Mouse (Mus musculus) frontal cortex, adult (tissue): ENCODE results near the gene Nol4l.

ENCODE experiments used
- ATAC-seq: cut with Nextera tagmentation; 2 replicates; pipeline ENCODE4 v1.9.2; 2017; ENCODE audit warnings: mild to moderate bottlenecking, moderate library complexity, mixed read lengths; ENCODE audit not compliant: low TSS enrichment

Nol4l gene

DNA sequence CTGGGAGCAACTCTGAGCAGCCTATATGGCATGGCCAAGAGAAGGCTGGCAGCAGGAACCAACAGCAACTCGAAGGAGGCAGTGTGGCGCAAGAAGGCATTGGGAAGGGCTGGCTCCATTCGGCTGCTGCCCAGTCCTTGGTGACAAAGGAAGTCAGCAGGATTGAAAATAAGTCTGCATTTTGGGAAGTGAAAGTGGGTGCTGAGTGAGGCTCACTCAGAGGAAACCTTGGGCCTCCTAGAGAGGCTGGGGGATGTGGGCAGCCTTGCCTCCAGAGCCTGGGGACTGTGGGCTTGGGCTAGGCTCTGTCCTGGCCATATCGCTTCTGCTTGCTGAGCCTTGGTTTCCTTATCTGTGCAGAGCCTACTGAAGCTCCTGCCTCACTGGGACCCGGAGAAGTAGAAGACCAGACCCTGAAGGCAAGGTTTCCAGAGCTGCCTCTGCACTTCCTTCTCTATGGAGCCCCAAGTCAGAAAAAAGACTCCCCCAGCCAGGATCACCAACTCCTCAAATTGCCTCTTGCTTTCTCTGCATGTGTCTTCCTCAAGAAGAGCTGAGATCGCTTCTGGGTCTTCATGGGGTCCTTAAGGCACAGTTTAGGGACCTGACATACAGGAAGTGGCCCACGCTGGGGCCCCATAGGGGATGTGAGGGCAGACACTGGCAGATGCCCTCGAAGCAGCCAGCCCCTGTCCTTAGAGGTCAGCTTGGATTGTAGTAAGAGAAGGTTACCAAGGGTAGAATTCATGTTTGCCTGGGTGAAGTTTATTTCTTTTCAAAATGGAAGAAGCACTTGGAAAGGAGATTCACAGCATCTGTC lies 14.3 kb upstream of the Nol4l start:
- no peak for ATAC-seq

DNA sequence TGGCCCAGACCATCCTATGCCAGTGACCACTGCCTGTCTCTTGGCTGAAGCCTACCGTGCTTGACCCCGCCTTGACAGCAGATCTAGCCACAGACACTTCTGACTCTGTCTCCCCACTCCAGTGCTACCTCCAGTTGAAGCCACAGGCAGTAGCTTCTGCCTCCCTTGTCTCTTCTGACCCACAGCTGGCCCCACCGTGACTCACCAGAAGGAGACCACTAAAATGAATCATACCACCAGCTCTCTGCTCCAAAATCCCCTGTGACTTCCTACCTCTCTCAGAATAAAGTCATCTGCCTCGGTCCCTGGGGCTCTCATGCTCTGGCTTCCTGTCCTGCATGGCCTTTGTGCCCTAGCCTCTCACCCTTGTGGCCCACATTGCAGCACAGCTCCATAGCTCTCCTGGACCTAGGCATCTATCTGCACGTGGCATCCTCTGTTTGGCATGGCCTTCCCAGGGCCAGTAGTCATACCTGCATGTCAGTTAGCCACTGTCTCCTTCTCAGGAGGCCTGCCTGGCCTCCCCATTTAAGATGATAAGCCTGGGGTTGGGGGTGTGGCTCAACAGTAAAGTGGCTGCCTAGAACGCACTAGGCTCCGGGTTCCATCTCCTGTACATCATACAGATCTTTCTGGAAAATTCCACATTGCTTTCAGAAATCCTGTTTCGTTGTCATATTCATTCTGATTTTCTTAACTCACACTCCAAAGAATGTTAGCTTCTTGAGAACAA lies 13.3 kb upstream of the Nol4l start:
- no peak for ATAC-seq

DNA sequence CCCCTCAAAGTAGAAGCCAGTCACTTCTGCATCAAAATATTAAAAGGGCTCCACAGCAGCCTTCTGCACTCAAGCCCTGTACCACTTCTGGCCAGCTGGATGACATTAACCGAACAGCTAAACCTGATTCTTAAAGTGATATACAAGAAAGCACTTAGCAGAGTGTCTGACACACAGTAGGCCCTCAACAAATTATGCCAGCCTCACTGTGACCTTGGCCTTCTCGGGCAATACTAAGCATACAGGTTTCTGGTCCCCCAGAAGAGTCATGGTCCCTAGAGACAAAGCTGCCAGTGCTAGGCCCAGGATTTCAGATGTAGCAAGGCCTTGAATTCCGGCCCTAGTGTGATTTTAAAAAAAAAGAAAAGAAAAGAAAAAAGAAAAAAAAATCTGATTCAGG lies 9.1 kb upstream of the Nol4l start:
- ATAC-seq: no peak

DNA sequence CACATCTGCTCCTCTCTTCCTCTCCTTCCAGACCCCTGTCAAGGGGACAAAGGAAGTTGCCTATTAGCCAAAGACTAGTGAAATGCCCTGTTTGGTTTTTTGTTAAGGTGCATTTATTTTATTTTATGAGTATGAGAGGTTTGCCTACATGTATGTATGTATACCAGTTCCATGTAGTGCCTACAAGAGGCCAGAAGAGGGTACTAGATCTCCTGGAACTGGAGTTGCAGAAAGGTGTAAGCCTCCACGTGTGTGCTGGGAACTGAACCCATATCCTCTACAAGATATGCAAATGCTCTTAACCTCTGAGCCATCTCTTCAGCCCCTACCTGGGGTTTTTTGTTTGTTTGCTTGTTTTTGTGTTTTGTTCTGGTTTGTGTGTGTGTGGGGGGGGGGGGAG lies 4.2 kb upstream of the Nol4l start:
- ATAC-seq: no peak

- no peak for ATAC-seq
Observed at GRCm38 (mm10) chr2:153530948-153531347, 1.2 kb upstream of the Nol4l start.

DNA sequence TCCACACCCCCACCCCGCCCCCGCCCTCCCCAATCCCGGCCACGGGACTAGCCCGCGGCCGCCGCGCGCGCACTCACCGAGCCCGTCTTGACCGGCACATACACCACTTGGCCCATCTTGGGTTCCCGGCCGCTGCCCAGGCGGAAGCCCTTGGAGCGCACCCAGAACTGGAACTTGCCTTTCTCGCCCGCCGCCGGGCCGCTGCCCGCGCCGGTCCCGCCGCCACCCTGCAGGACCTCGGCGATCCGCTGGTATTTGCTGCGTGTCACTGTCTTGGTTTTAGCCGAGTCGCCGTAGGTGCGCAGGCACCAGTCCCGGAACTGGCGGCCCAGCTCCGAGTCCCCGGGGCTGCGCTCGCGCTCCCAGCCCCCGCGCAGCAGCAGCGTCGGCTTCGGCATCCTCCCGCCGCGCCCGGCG lies 398 bp downstream of the Nol4l start:
- peak; percentile 35 for ATAC-seq

- no peak for ATAC-seq
Observed at GRCm38 (mm10) chr2:153528571-153529364, 1.0 kb downstream of the Nol4l start.

- no peak for ATAC-seq
Observed at GRCm38 (mm10) chr2:153527580-153528531, 1.9 kb downstream of the Nol4l start.

DNA sequence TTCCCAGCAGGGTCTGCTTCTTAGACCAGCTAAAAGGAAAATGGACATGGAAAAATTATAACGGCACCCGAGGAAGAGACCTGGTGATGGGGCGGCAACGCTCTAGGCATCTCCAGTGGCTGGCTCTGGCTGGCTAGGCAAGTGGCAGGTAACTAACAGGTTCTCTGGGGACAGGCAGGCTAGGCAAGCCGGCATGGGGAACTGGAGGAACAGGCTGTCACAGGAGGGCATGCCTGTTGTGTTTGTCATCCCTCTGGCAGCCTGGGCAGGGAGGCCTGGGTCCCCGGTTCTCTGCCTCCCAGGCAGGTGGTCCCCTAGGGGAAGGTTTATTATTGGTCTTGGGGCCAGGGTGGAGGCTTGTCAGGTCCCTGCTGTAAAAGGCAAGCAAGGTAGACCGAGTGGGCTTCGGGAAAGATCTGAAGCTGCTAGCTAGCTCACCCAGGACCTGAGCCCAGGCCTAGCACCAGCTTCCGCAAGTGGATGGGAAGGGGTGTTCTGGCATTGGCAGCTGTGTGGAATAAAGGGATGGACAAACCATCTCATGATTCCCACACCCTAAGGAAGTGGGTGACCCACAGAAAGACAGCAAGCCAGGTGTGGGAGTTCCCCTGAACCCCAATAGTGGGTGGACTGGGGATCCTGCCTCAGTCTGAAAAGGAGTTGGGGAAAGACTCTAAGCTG lies 2.8 kb downstream of the Nol4l start:
- ATAC-seq: no peak

DNA sequence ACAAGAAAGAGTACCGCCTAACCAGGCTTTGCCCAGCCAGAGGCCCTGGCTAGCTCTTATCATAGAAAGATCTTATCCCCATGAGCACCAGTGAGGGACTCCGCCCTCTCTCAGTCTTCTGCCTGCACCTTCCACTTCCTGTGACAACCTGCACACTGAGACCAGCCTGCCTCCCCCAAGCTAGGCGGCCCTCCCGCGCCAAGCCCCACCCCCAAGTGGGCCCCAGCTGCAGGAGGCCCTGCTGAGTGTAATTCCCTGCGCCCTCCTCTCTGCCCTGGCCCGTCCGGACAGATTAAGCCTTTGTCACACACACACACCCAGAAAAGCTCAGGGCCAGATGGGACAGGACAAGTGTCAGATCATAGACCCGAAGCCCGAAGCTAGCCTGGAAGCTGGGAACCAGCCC lies 3.9 kb downstream of the Nol4l start:
- no peak for ATAC-seq

DNA sequence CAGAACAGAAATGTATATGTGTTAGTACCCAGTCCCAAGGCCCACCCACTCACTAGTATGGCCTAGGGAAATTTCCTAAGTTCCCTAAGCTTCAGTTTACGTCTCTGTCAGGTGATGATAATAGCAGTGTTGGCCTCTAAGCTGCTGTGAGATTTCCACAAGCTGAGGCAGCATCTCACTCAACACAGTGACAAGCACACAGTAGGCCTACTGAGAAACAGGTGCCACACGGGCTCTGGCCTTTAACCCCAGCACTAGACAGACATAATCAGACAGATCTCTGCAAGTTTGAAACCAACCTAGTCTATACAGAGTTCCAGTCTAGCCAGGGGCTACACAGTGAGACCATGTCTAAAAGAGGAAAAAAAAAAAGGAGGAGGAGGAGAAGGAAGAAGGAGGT lies 5.0 kb downstream of the Nol4l start:
- ATAC-seq: no peak

DNA sequence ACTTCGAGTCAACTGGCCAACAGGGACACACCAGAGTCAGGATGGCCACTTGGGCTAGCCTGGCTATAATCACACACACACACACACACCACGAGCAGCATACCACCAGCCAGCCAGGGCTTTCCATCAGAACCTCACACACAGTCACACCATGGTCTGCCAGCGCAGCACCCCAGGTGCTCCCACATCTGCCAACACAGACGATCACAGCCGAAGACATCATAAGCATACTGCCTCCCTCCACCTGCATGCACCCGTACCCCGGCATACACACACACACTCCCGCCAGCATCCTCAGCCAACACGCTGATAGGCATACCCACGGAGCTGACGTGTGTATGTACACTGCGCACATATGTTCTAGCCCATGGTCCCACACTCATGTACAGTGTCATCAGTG lies 6.1 kb downstream of the Nol4l start:
- no peak for ATAC-seq

GRCm38 (mm10) chr2:153523143-153523542 lies 6.6 kb downstream of the Nol4l start:
- ATAC-seq: no peak

GRCm38 (mm10) chr2:153522270-153522669 lies 7.5 kb downstream of the Nol4l start:
- ATAC-seq: no peak

- peak; percentile 47 for ATAC-seq
Observed at GRCm38 (mm10) chr2:153520057-153520456, 9.7 kb downstream of the Nol4l start.

- ATAC-seq: no peak
Observed at GRCm38 (mm10) chr2:153516961-153517360, 12.8 kb downstream of the Nol4l start.

DNA sequence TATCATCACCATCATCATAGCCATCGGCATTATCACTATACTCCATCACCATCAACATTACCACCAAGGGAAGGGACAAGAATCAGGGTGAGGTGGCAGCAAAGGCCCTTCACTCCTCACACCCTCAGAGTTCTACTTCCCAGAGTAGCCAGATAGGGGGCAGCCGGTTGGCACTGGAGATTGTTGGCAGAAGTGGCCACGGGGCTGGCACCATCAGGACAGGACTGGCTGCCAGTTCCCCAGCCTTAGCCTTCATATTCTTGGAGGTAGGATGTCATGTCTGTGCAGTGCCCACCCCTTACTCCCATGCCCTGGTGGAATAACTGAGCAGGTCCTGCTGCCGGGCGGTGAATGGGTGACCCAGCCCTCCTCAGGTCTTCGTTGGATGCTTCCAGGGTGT lies 14.2 kb downstream of the Nol4l start:
- ATAC-seq: no peak

GRCm38 (mm10) chr2:153514497-153515380 lies 15.0 kb downstream of the Nol4l start:
- ATAC-seq: no peak

- 0 out of 2 replicates have a peak, but pooled peaks have one; percentile 29 for ATAC-seq
Observed at GRCm38 (mm10) chr2:153513983-153514382, 15.8 kb downstream of the Nol4l start.
